Mouse (Mus musculus) adrenal gland, adult 2 months (tissue): ENCODE measurements around the gene Kcns3. TPM values are rescaled to one million over a fixed set of nuclear protein-coding genes. Genes with fewer than 3 reads are reported as not detected.

Experiments
- DNase-seq: peaks from one replicate; pipeline ENCODE4 v3.0.0; 2021
- long read RNA-seq: library from polyadenylated mRNA; stranded (forward); transcript quantifications from one replicate; pipeline ENCODE4 v2.0.0, GENCODE M21; 2021
- polyA plus RNA-seq: library from polyadenylated mRNA; depleted of rRNA; stranded (reverse); fragments of >200 nt; gene quantifications from 2 replicates; pipeline ENCODE4 v1.2.3, GENCODE M21; 2012; rRNA removed
- total RNA-seq, 2 experiments: library from RNA; stranded (reverse); gene quantifications; 2 replicates each; pipeline ENCODE4 v1.2.3; 2021

The Kcns3 gene
- total RNA-seq (1 to 10 TPM; 3.0 to 6.7 TPM), polyA plus RNA-seq (1.5 and 1.6 TPM in 2 replicates)
- long read RNA-seq, transcript Kcns3-201 (3 exons, 2,933 nt), result major isoform, 7 of 9 reads
- long read RNA-seq, partial matches to known transcripts, result 0 of 9 reads
- long read RNA-seq, other reads (novel, unspliced or antisense), result 2 of 9 reads

- no peak for DNase-seq
Measured at GRCm38 (mm10) chr12:11151015-11151414, at the start of gene Kcns3. Gene Kcns3, minus strand, starts transcription at chr12:11151056.

GRCm38 (mm10) chr12:11198551-11198950 is 47.7 kb upstream of the Kcns3 start:
- no peak for DNase-seq

- DNase-seq, result no peak
Measured at GRCm38 (mm10) chr12:11198026-11198425, 47.2 kb upstream of the Kcns3 start.

GRCm38 (mm10) chr12:11196830-11197229 is 46.0 kb upstream of the Kcns3 start:
- no peak for DNase-seq

- peak; percentile 83 for DNase-seq
Measured at GRCm38 (mm10) chr12:11196142-11196597, 45.3 kb upstream of the Kcns3 start.

GRCm38 (mm10) chr12:11195031-11195430 is 44.2 kb upstream of the Kcns3 start:
- peak; percentile 36 for DNase-seq

GRCm38 (mm10) chr12:11178486-11179154 is 27.8 kb upstream of the Kcns3 start:
- peak; percentile 86 for DNase-seq

- no peak for DNase-seq
Measured at GRCm38 (mm10) chr12:11177408-11178394, 26.8 kb upstream of the Kcns3 start.

GRCm38 (mm10) chr12:11158670-11159069 is 7.8 kb upstream of the Kcns3 start:
- no peak for DNase-seq

- DNase-seq, result no peak
Measured at GRCm38 (mm10) chr12:11155123-11155522, 4.3 kb upstream of the Kcns3 start.

- no peak for DNase-seq
Measured at GRCm38 (mm10) chr12:11153587-11153986, 2.7 kb upstream of the Kcns3 start.

- DNase-seq, result peak; percentile 75
Measured at GRCm38 (mm10) chr12:11150192-11150935, 492 bp downstream of the Kcns3 start.

GRCm38 (mm10) chr12:11149421-11150191 is 1.2 kb downstream of the Kcns3 start:
- DNase-seq, result peak; percentile 85

GRCm38 (mm10) chr12:11149121-11149420 is 1.8 kb downstream of the Kcns3 start:
- no peak for DNase-seq

- no peak for DNase-seq
Measured at GRCm38 (mm10) chr12:11144894-11145293, 6.0 kb downstream of the Kcns3 start.

- no peak for DNase-seq
Measured at GRCm38 (mm10) chr12:11132418-11132817, 18.4 kb downstream of the Kcns3 start.

GRCm38 (mm10) chr12:11129188-11129587 is 21.7 kb downstream of the Kcns3 start:
- no peak for DNase-seq

- no peak for DNase-seq
Measured at GRCm38 (mm10) chr12:11126186-11126759, 24.6 kb downstream of the Kcns3 start.

- no peak for DNase-seq
Measured at GRCm38 (mm10) chr12:11101565-11101964, 49.3 kb downstream of the Kcns3 start.

GRCm38 (mm10) chr12:11088626-11089372 is 62.1 kb downstream of the Kcns3 start:
- no peak for DNase-seq
